Mouse (Mus musculus): ENCODE results near the gene Gch1.

Gch1 gene

GRCm38 (mm10) chr14:47188848-47189634, at the start of gene Gch1:
Gene Gch1 (minus strand): TSS chr14:47189413.
- no peak for DNase-seq (ENCODE audit: low read depth, low spot score)

- DNase-seq (ENCODE audit: low read depth, low spot score), result no peak
Measured at GRCm38 (mm10) chr14:47237286-47237685, 48.1 kb upstream of the Gch1 start.

- no peak for DNase-seq (ENCODE audit: low read depth, low spot score)
Measured at GRCm38 (mm10) chr14:47236491-47236890, 47.3 kb upstream of the Gch1 start.

GRCm38 (mm10) chr14:47234526-47235250, 45.5 kb upstream of the Gch1 start:
- DNase-seq (ENCODE audit: low read depth, low spot score), result no peak

GRCm38 (mm10) chr14:47234032-47234431, 44.8 kb upstream of the Gch1 start:
- DNase-seq (ENCODE audit: low read depth, low spot score), result no peak

GRCm38 (mm10) chr14:47233602-47234001, 44.4 kb upstream of the Gch1 start:
- DNase-seq (ENCODE audit: low read depth, low spot score), result no peak

- no peak for DNase-seq (ENCODE audit: low read depth, low spot score)
Measured at GRCm38 (mm10) chr14:47229796-47230376, 40.7 kb upstream of the Gch1 start.

GRCm38 (mm10) chr14:47225931-47226330, 36.7 kb upstream of the Gch1 start:
- no peak for DNase-seq (ENCODE audit: low read depth, low spot score)

- DNase-seq (ENCODE audit: low read depth, low spot score), result no peak
Measured at GRCm38 (mm10) chr14:47224476-47225325, 35.5 kb upstream of the Gch1 start.

GRCm38 (mm10) chr14:47222631-47223450, 33.6 kb upstream of the Gch1 start:
- no peak for DNase-seq (ENCODE audit: low read depth, low spot score)

- DNase-seq (ENCODE audit: low read depth, low spot score), result no peak
Measured at GRCm38 (mm10) chr14:47221567-47221966, 32.4 kb upstream of the Gch1 start.

GRCm38 (mm10) chr14:47220231-47221025, 31.2 kb upstream of the Gch1 start:
- DNase-seq (ENCODE audit: low read depth, low spot score), result no peak

GRCm38 (mm10) chr14:47218766-47219606, 29.8 kb upstream of the Gch1 start:
- DNase-seq (ENCODE audit: low read depth, low spot score), result no peak

- no peak for DNase-seq (ENCODE audit: low read depth, low spot score)
Measured at GRCm38 (mm10) chr14:47216541-47216940, 27.3 kb upstream of the Gch1 start.

GRCm38 (mm10) chr14:47214367-47214766, 25.2 kb upstream of the Gch1 start:
- DNase-seq (ENCODE audit: low read depth, low spot score), result no peak

GRCm38 (mm10) chr14:47213305-47213704, 24.1 kb upstream of the Gch1 start:
- no peak for DNase-seq (ENCODE audit: low read depth, low spot score)

- DNase-seq (ENCODE audit: low read depth, low spot score), result no peak
Measured at GRCm38 (mm10) chr14:47209669-47210164, 20.5 kb upstream of the Gch1 start.

- DNase-seq (ENCODE audit: low read depth, low spot score), result no peak
Measured at GRCm38 (mm10) chr14:47208564-47209493, 19.6 kb upstream of the Gch1 start.

Data from retina, adult 2 months (tissue).